Mouse (Mus musculus) kidney, adult 2 months (tissue): Measurements from ENCODE around the gene Dnaaf5.

Experiments
- CTCF ChIP-seq: fragments of 200-500 bp; conservative IDR thresholded peaks from 2 replicates; pipeline ENCODE4 v1.5.1; 2011; ENCODE audit warnings: low read depth, mild to moderate bottlenecking, control low read depth, low read length, moderate library complexity, mixed read lengths; ENCODE audit not compliant: insufficient read depth, insufficient read length
- POLR2A ChIP-seq: fragments of 200-500 bp; IDR thresholded peaks from one replicate; pipeline ENCODE4 v1.6.1; 2011; ENCODE audit warnings: low read depth, low read length, control low read depth

DNA sequence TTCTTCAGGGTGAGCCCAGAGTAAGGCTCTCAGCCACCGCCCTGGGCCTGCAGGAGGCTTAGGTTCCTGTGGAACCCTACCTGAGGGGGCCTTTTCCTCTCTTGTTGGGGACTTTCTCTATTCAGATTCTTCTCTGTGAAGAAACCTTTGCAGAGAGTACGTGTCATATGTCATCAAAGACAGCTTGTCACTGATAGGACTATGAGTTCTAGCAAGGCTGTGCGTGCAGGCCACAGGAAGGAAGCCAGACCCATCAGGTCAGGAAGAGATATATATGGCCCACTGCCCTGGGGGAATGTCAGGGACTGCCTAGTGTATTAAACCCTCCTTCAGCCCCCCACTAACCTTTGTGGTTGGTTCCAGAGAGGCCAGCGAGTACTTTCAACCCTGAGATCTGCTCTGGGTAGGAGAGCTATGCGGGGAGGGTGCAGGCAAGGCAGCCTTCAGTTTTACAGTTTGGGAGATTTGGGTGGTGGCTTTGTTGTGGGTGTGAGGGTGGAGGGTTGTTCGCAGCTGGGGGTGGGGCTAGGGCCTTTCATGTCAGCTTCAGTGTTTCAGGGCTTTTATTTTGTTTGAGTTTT, 16.8 kb downstream of the Dnaaf5 start:
- no peak for TF ChIP-seq CTCF
- no peak for TF ChIP-seq POLR2A
